Mouse (Mus musculus) adrenal gland, adult 8-10 months (tissue): Measurements from ENCODE around the gene Cd80. TPM values are rescaled to one million over a fixed set of nuclear protein-coding genes. Genes with fewer than 3 reads are reported as not detected.
"Not testable (repeated sequence)": the region's sequence is repeated elsewhere in the genome, so short reads cannot be mapped to it uniquely, and the experiment has no call there.

Experiments used
- DNase-seq: peaks from one replicate; pipeline ENCODE4 v3.0.0; 2022
- total RNA-seq, 4 experiments: library from RNA; stranded (reverse); gene quantifications; 2 replicates each; pipeline ENCODE4 v1.2.4; 2022

The Cd80 gene
- total RNA-seq, 4 experiments from 2014 or later, result 0.41 to 0.83 (median 0.65) TPM

GRCm38 (mm10) chr16:38473661-38474060 is 18.3 kb downstream of the Cd80 start:
- DNase-seq, result no peak

DNA sequence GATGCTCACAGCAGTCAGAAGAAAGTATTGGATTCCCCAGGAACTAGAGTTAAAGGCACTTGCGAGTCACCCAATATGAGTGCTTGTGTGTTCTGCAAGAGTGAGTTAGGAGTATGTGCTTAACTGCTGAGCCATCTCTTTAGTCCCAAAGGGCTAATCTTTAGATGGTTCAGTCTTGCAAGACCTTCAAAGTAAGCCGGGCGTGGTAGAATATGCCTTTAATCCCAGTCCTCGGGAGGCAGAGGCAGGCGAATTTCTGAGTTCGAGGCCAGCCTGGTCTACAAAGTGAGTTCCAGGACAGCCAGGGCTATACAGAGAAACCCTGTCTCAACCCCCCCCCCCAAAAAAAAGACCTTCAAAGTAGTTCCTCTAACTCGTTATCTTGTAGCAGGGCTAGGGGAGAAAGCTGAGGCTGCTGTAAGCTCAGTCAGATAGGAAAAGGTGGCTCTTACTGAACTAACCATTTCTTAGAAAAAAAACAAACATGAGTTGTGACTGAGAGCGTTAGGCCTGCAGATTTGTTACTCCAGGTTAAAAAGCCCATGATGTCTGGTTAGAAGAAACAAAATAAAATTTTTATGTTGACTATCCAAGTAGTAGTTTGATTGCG is 19.4 kb downstream of the Cd80 start:
- DNase-seq, result no peak

GRCm38 (mm10) chr16:38475681-38476311 is 20.4 kb downstream of the Cd80 start:
- no peak for DNase-seq

- DNase-seq, result peak; percentile 48
Measured at GRCm38 (mm10) chr16:38476312-38477240, 21.2 kb downstream of the Cd80 start.

- DNase-seq, result not testable (repeated sequence)
Measured at GRCm38 (mm10) chr16:38477241-38477608, 21.9 kb downstream of the Cd80 start.

- no peak for DNase-seq
Measured at GRCm38 (mm10) chr16:38478296-38478695, 22.9 kb downstream of the Cd80 start.

DNA sequence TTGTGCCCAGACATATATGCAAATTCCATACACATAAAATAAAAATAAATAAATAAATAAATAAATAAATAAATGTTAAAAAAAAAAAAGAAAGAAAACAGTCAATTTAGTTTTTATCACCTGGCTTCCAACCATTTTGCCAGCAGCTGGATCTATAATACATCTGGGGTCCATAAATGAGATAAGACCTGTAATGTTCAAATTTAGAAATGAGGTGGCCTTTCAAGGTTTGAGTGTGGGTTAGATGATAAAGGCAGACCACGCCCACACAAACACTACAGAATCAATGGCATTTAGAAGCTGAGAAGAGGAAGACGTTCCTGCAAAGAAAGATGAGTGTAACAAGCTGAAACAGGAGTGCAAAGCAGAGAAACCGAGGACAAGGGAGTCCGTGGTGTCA is 26.0 kb downstream of the Cd80 start:
- DNase-seq, result no peak

- no peak for DNase-seq
Measured at GRCm38 (mm10) chr16:38482780-38483562, 27.6 kb downstream of the Cd80 start.

DNA sequence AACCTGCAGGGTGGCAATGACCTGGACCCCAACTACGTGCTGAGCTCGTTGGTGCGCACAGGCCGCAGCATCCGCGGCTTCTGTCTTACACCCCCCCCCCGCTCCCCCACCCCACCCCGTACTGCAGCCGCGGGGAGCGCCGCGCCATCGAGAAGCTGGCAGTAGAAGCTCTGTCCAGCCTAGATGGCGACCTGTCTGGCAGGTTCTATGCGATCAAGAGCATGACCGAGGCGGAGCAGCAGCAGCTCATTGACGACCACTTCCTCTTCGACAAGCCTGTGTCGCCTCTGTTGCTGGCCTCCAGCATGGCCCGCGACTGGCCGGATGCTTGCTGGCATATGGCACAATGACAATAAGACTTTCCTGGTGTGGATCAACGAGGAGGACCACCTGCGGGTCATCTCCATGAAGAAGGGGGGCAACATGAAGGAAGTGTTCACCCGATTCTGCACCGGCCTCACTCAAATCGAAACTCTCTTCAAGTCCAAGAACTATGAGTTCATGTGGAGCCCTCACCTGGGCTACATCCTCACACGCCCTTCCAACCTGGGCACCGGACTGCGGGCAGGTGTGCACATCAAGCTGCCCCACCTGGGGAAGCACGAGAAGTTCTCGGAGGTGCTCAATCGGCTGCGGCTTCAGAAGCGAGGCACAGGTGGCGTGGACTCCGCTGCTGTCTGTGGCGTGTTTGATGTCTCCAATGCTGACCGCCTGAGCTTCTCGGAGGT is 28.4 kb downstream of the Cd80 start:
- no peak for DNase-seq

DNA sequence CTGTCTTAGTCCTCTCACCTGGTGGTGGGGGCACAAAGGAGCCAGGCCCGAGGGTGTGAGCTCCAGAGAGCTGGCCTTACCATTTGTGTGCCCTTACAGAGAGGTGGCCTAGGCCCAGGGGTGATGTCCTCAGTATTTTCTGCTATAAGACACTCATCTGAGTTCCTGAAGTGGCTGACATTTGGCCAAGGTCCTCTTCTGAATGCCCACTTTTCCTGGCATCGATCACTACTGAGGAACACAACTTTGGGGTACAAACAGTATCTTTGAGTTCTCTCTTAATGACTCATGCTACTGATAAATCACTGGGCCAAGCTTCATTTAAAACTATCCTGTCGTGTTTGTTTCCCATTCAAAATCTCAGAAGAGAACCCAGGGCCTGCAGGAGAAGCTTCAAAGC is 37.2 kb downstream of the Cd80 start:
- no peak for DNase-seq

DNA sequence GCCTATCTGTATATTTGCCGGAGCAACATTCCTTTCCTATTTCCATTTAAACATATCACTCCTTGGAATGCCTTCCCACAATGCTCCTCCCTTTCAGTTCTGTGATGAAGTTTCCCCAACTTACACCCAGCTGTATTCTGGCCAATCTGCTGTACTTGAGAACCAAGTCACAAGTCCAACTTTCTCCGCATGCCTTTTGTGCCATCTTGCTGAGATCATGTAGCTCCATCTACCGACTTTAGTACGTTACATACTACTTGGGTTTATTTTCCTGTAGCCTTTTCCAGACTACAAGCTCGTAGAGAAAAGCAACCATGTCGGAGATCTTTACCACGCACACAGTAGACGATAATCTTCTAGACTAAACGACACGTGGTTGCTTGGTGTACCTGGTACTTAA is 38.5 kb downstream of the Cd80 start:
- DNase-seq, result no peak

- DNase-seq, result no peak
Measured at GRCm38 (mm10) chr16:38496604-38497140, 41.3 kb downstream of the Cd80 start.

- no peak for DNase-seq
Measured at GRCm38 (mm10) chr16:38502469-38502868, 47.1 kb downstream of the Cd80 start.

DNA sequence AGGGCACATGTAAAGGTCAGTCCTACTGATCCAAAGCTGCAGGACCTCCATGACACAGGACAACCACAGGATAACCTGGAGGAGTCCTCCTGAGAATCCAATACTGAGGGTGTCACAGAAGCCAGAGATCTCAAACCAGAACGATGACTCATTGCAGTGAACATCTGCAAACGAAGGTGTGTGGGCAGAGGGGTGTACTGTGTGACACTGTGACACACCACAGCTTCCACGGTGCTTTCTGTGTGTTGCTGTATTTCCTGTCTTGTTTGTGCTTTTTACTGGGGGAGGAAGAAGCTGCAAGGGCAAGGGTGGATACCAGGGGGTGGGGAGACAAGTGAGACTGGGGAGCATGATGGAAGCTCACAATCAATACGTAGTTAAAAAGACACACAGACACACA is 48.2 kb downstream of the Cd80 start:
- DNase-seq, result no peak

DNA sequence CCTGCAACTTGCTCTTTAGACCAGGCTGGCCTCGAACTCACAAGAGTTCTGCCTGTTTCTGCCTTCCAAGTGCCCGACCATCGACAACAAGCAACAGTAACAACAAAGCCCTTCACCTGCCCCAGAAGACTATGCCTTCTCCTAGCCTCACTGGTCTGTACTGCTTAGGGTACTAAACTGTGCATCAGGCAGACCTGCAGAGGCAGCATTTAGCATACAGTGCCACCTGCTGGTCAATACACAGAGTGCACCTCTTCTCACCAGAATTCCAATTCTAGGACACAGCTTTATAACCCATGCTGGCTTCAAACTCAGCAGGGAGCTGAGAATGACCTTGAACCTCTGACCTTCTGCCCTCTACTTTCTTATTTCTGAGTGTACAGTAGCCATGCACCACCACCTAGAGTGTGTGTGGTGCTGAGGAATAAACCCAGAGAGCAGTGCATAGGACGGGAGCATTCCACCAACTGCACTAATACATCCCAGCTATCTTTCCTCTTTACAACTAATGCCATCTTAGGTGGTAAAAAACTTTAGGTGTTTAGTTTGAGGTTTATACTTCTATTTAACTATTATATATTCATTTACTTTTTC is 50.8 kb downstream of the Cd80 start:
- peak; percentile 49 for DNase-seq

- DNase-seq, result no peak
Measured at GRCm38 (mm10) chr16:38510846-38511245, 55.5 kb downstream of the Cd80 start.

DNA sequence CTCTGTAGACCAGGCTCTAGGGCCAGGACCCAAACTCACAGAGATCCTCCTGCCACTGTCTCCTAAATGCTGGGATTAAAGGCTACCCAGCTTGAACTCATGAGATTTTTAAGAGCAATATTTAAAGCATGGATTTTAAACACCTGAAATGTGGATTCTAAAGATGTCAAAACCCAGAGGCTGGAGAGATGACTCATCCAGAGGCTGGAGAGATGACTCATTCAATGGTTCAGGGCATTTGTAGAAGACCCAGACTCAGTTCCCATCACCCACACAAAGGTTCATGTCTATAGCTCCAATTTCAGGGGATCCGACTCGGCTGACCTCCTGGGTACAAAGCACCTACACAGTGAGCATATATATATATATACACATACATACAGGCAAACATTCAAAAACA is 63.8 kb downstream of the Cd80 start:
- no peak for DNase-seq

- no peak for DNase-seq
Measured at GRCm38 (mm10) chr16:38521211-38521987, 66.0 kb downstream of the Cd80 start.

GRCm38 (mm10) chr16:38522129-38523084 is 67.0 kb downstream of the Cd80 start, which contains the start of gene Timmdc1:
TSS of gene Timmdc1 (minus strand) at chr16:38522663.
- peak; percentile 95 for DNase-seq
